Mouse (Mus musculus) MEL (cell line): Measurements from ENCODE around the gene Limk2. TPM values are rescaled to one million over a fixed set of nuclear protein-coding genes. Genes with fewer than 3 reads are reported as not detected.

Experiments
- DNase-seq: peaks from one replicate; pipeline ENCODE4 v3.0.0; 2011; ENCODE audit warnings: low read depth, low spot score
- H3K27ac ChIP-seq: 2 replicates; pipeline ENCODE4 v1.5.1; 2012; ENCODE audit warnings: low read depth, mild to moderate bottlenecking, control low read depth, low read length, moderate library complexity; ENCODE audit not compliant: control insufficient read depth
- H3K27me3 ChIP-seq, 2 experiments: fragments of 150-350 bp in 1 of 2; sonication (generic) in 1 of 2; 2 replicates each; pipeline ENCODE4 v1.6.1; 2012; ENCODE audit warnings: low read length in 2 of 2, mild to moderate bottlenecking in 2 of 2, improper control_type of control experiment in 1 of 2, moderate library complexity in 1 of 2; ENCODE audit not compliant: insufficient read depth in 2 of 2, control insufficient read depth in 1 of 2
- H3K36me3 ChIP-seq, 2 experiments: 2 replicates each; pipeline ENCODE4 v1.6.1; 2012 to 2014; ENCODE audit warnings: low read length in 2 of 2, improper control_type of control experiment in 1 of 2, inconsistent platforms in 1 of 2, mild to moderate bottlenecking in 1 of 2; ENCODE audit not compliant: insufficient read depth in 2 of 2, control insufficient read depth in 1 of 2
- H3K4me1 ChIP-seq, 2 experiments: fragments of 150-350 bp in 1 of 2; sonication (generic) in 1 of 2; 2 replicates each; pipeline ENCODE4 v1.6.1; 2012; ENCODE audit warnings: low read length in 2 of 2, improper control_type of control experiment in 1 of 2, mild to moderate bottlenecking in 1 of 2; ENCODE audit not compliant: insufficient read depth in 2 of 2, control insufficient read depth in 1 of 2
- H3K4me3 ChIP-seq, 2 experiments: fragments of 150-350 bp in 1 of 2; sonication (generic) in 1 of 2; 2 replicates each; pipeline ENCODE4 v1.5.1; 2012; ENCODE audit warnings: low read depth in 2 of 2, low read length in 2 of 2, mild to moderate bottlenecking in 2 of 2, moderate library complexity in 2 of 2, control low read depth in 1 of 2, improper control_type of control experiment in 1 of 2; ENCODE audit not compliant: control insufficient read depth in 1 of 2, insufficient read depth in 1 of 2
- H3K79me2 ChIP-seq: 2 replicates; pipeline ENCODE4 v1.6.1; 2012; ENCODE audit warnings: mild to moderate bottlenecking, low read length, moderate library complexity; ENCODE audit not compliant: control insufficient read depth, poor library complexity, insufficient read depth
- H3K9ac ChIP-seq: 2 replicates; pipeline ENCODE4 v1.6.1; 2012; ENCODE audit warnings: low read depth, mild to moderate bottlenecking, control low read depth, low read length, moderate library complexity; ENCODE audit not compliant: control insufficient read depth, poor library complexity, severe bottlenecking
- H3K9me3 ChIP-seq: fragments of 150-350 bp; sonication (generic); replicated peaks from 2 replicates; pipeline ENCODE4 v1.6.1; 2012; ENCODE audit warnings: mild to moderate bottlenecking, low read length, improper control_type of control experiment, moderate library complexity; ENCODE audit not compliant: insufficient read depth
- CHD1 ChIP-seq: IDR thresholded peaks from 2 replicates; pipeline ENCODE4 v1.6.1; 2012; ENCODE audit warnings: low read depth, mild to moderate bottlenecking, inconsistent platforms, low read length, improper control_type of control experiment
- CHD2 ChIP-seq: IDR thresholded peaks from 2 replicates; pipeline ENCODE4 v1.6.1; 2011; ENCODE audit warnings: low read length, improper control_type of control experiment
- CTCF ChIP-seq, 3 experiments: IDR thresholded peaks in 2 of 3; conservative IDR thresholded peaks in 1 of 3; 2 replicates each; pipeline ENCODE4 v1.5.1; 2011 to 2012; ENCODE audit warnings: low read length in 3 of 3, low read depth in 2 of 3, mild to moderate bottlenecking in 2 of 3, improper control_type of control experiment in 1 of 3, inconsistent platforms in 1 of 3, mixed read lengths in 1 of 3, moderate library complexity in 1 of 3; ENCODE audit not compliant: control insufficient read depth in 1 of 3, insufficient read depth in 1 of 3, poor library complexity in 1 of 3, severe bottlenecking in 1 of 3
- GABPA ChIP-seq: IDR thresholded peaks from 2 replicates; pipeline ENCODE4 v1.6.1; 2012; ENCODE audit warnings: low read depth, mild to moderate bottlenecking, inconsistent platforms, low read length, improper control_type of control experiment, moderate library complexity
- GATA1 ChIP-seq: IDR thresholded peaks from 2 replicates; pipeline ENCODE4 v1.6.1; 2011; ENCODE audit warnings: low read depth, low read length, improper control_type of control experiment
- HCFC1 ChIP-seq: IDR thresholded peaks from 2 replicates; pipeline ENCODE4 v1.6.1; 2012; ENCODE audit warnings: low read depth, mild to moderate bottlenecking, inconsistent platforms, low read length, improper control_type of control experiment, moderate library complexity
- JUND ChIP-seq: IDR thresholded peaks from 2 replicates; pipeline ENCODE4 v1.6.1; 2011; ENCODE audit warnings: low read depth, mild to moderate bottlenecking, improper control_type of control experiment, low read length
- KAT2A ChIP-seq: conservative IDR thresholded peaks from 2 replicates; pipeline ENCODE4 v1.6.1; 2012; ENCODE audit warnings: low read depth, low read length, improper control_type of control experiment, inconsistent platforms
- MAX ChIP-seq: IDR thresholded peaks from 2 replicates; pipeline ENCODE4 v1.6.1; 2011; ENCODE audit warnings: low read length, improper control_type of control experiment
- MAZ ChIP-seq: IDR thresholded peaks from 2 replicates; pipeline ENCODE4 v1.6.1; 2012; ENCODE audit warnings: low read depth, mild to moderate bottlenecking, inconsistent platforms, low read length, improper control_type of control experiment
- MEF2A ChIP-seq: IDR thresholded peaks from 2 replicates; pipeline ENCODE4 v1.6.1; 2014; ENCODE audit warnings: low read depth, mild to moderate bottlenecking, inconsistent platforms, low read length, improper control_type of control experiment; ENCODE audit not compliant: poor library complexity, insufficient replicate concordance, severe bottlenecking; ENCODE audit errors: extremely low read depth
- MXI1 ChIP-seq: IDR thresholded peaks from 2 replicates; pipeline ENCODE4 v1.6.1; 2011; ENCODE audit warnings: mild to moderate bottlenecking, low read depth, low read length, improper control_type of control experiment
- MYB ChIP-seq: IDR thresholded peaks from 2 replicates; pipeline ENCODE4 v1.6.1; 2011; ENCODE audit warnings: mild to moderate bottlenecking, low read depth, low read length, improper control_type of control experiment
- MYC ChIP-seq: IDR thresholded peaks from 2 replicates; pipeline ENCODE4 v1.6.1; 2011; ENCODE audit warnings: low read depth, mild to moderate bottlenecking, low read length, improper control_type of control experiment, moderate library complexity
- NELFE ChIP-seq: IDR thresholded peaks from 2 replicates; pipeline ENCODE4 v1.6.1; 2011; ENCODE audit warnings: low read depth, low read length, improper control_type of control experiment
- NRF1 ChIP-seq: IDR thresholded peaks from 2 replicates; pipeline ENCODE4 v1.6.1; 2014; ENCODE audit warnings: low read depth, mild to moderate bottlenecking, inconsistent platforms, low read length, improper control_type of control experiment, moderate library complexity; ENCODE audit not compliant: poor library complexity, insufficient read depth, severe bottlenecking
- POLR2A ChIP-seq, 2 experiments: IDR thresholded peaks; 2 replicates each; pipeline ENCODE4 v1.6.1; 2011 to 2012; ENCODE audit warnings: low read length in 2 of 2, mild to moderate bottlenecking in 2 of 2, control low read depth in 1 of 2, improper control_type of control experiment in 1 of 2, low read depth in 1 of 2, moderate library complexity in 1 of 2; ENCODE audit not compliant: control insufficient read depth in 1 of 2, insufficient read depth in 1 of 2, poor library complexity in 1 of 2
- POLR2AphosphoS2 ChIP-seq: IDR thresholded peaks from 2 replicates; pipeline ENCODE4 v1.6.1; 2011; ENCODE audit warnings: low read length, improper control_type of control experiment
- POLR2AphosphoS5 ChIP-seq: IDR thresholded peaks from 2 replicates; pipeline ENCODE4 v1.6.1; 2012; ENCODE audit warnings: low read depth, borderline replicate concordance, mild to moderate bottlenecking, inconsistent platforms, low read length, moderate library complexity, mixed read lengths
- RCOR1 ChIP-seq: IDR thresholded peaks from 2 replicates; pipeline ENCODE4 v1.6.1; 2012; ENCODE audit warnings: low read depth, mild to moderate bottlenecking, inconsistent platforms, low read length, improper control_type of control experiment
- SIN3A ChIP-seq: IDR thresholded peaks from 2 replicates; pipeline ENCODE4 v1.6.1; 2012; ENCODE audit warnings: low read length, improper control_type of control experiment, inconsistent platforms
- SMC3 ChIP-seq: IDR thresholded peaks from 2 replicates; pipeline ENCODE4 v1.6.1; 2011; ENCODE audit warnings: low read depth, low read length, improper control_type of control experiment
- TAL1 ChIP-seq: IDR thresholded peaks from 2 replicates; pipeline ENCODE4 v1.6.1; 2012; ENCODE audit warnings: mild to moderate bottlenecking, inconsistent platforms, low read length, moderate library complexity, mixed read lengths
- TBP ChIP-seq: IDR thresholded peaks from 2 replicates; pipeline ENCODE4 v1.8.0; 2011; ENCODE audit warnings: low read depth, low read length, improper control_type of control experiment
- TCF12 ChIP-seq: IDR thresholded peaks from 2 replicates; pipeline ENCODE4 v1.6.1; 2014; ENCODE audit warnings: low read depth, mild to moderate bottlenecking, inconsistent platforms, low read length, improper control_type of control experiment, moderate library complexity
- UBTF ChIP-seq: IDR thresholded peaks from 2 replicates; pipeline ENCODE4 v1.6.1; 2012; ENCODE audit warnings: low read depth, mild to moderate bottlenecking, inconsistent platforms, low read length, improper control_type of control experiment, moderate library complexity, borderline replicate concordance; ENCODE audit not compliant: insufficient read depth
- USF1 ChIP-seq: IDR thresholded peaks from 2 replicates; pipeline ENCODE4 v1.6.1; 2014; ENCODE audit warnings: low read depth, mild to moderate bottlenecking, inconsistent platforms, low read length, improper control_type of control experiment, moderate library complexity
- USF2 ChIP-seq, 2 experiments: IDR thresholded peaks; 2 replicates each; pipeline ENCODE4 v1.6.1; 2011 to 2012; ENCODE audit warnings: improper control_type of control experiment in 2 of 2, low read length in 2 of 2, borderline replicate concordance in 1 of 2, inconsistent platforms in 1 of 2, low read depth in 1 of 2, mild to moderate bottlenecking in 1 of 2; ENCODE audit not compliant: insufficient read depth in 1 of 2
- ZMIZ1 ChIP-seq: IDR thresholded peaks from 2 replicates; pipeline ENCODE4 v1.6.1; 2012; ENCODE audit warnings: low read depth, mild to moderate bottlenecking, inconsistent platforms, low read length, improper control_type of control experiment, moderate library complexity
- polyA plus RNA-seq, 2 experiments: library from polyadenylated mRNA; stranded (reverse) in 1 of 2; unstranded in 1 of 2; fragments of >175 nt in 1 of 2; fragments of >200 nt in 1 of 2; gene quantifications; 2 replicates each; pipeline versions ENCODE4 v1.2.1 to v1.2.4; 2012; ENCODE audit warnings: low replicate concordance in 2 of 2, low read depth in 1 of 2; ENCODE audit not compliant: insufficient read length in 2 of 2, insufficient read depth in 1 of 2, missing spikeins in 1 of 2
- total RNA-seq: library from RNA; depleted of rRNA; stranded (reverse); fragments of 300-350 nt; gene quantifications from 2 replicates; pipeline ENCODE4 v1.2.3, GENCODE M21; 2012

Gene Limk2
- total and polyA plus RNA-seq, 3 experiments: 19.6 to 29.1 TPM; not detected in 1

DNA sequence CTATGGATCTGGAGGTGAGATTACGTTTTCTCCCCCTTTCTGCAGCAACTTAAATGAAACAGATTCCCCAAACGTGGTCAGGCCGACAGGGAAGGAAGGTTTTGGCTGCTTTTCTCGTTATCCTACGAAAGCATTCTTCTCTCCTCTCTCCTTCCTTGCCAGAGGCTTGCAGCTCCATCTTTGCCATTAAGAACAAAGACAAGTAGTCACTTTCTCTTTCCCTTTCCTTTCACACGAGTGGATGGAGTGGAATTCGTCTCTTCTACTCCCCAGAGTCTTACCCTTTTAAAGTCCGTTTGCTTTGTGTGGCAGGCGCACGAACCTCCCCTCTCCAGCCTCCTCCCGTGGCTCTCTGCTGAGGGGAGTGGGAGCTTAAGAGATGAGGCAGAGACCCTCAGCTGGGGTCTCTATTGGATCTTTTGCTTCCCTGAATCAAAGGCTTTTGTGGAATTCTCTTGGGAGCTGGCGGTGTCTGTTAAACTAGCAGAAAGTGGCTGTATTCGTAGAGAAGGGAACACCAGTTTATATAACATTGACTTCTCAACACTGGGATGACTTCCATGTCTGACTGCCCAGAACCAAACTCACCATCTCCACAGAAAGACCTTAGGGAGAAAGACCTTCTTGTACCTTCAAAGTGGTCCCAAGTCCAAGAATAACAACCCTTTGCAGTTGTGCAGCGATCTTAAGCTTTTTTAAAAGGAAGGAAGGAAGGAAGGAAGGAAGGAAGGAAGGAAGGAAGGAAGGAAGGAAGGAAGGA, 77.8 kb downstream of the Limk2 start:
- Histone ChIP-seq H3K4me3 (peak overlapping the region; percentile 61 to 67), H3K9me3 (no peaks in the 10 kb centered on the region), H3K36me3 (peaks cover 0 to 6% of the 10 kb centered on the region in 2 experiments; a peak in 2 of 4 replicates), H3K27ac (peak overlapping the region; percentile 14), H3K9ac (peak overlapping the region; percentile 65), H3K79me2 (no peaks in the 10 kb centered on the region), H3K4me1 (peaks cover 8 to 14% of the 10 kb centered on the region in 2 experiments; a peak in 3 of 4 replicates), H3K27me3 (no peaks in the 10 kb centered on the region)
- DNase-seq: peak; percentile 59
- TF ChIP-seq ZMIZ1: no peak
- TF ChIP-seq GABPA: no peak
- no peak for TF ChIP-seq TBP
- TF ChIP-seq KAT2A: no peak
- TF ChIP-seq MAZ: no peak
- TF ChIP-seq MXI1: no peak
- no peak for TF ChIP-seq RCOR1
- TF ChIP-seq CTCF (IDR thresholded peaks at IDR 0.05 in 2 of 3, conservative IDR thresholded peaks at IDR 0.05 in 1 of 3; ENCODE audit: control insufficient read depth in 1 of 3, insufficient read depth in 1 of 3, low read depth in 2 of 3, low read length in 3 of 3, poor library complexity in 1 of 3, severe bottlenecking in 1 of 3): no peak
- no peak for TF ChIP-seq POLR2AphosphoS5
- no peak for TF ChIP-seq MYC
- no peak for TF ChIP-seq USF2 (IDR thresholded peaks at IDR 0.05; ENCODE audit: borderline replicate concordance in 1 of 2, insufficient read depth in 1 of 2, low read depth in 1 of 2, low read length in 2 of 2)
- no peak for TF ChIP-seq TCF12

DNA sequence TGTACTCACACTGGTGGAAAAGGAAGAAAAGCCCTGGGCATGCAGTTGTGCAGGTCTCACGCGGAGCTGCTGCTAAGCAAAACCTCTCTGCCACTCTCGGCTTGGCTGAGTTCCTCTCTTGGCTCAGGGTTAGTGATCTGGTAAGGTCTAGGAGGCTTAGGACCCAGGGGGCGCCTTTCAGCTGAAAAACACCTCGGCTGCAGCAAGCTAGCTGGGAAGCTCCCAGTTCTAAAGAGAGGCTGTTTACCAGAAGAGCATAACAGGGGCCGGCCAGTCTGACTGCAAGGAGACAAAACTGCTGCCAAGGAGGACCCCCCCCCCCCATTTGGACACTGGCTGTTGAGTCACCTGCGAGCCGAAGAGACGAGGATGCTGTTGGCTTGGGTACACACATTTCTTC, 78.4 kb downstream of the Limk2 start:
- Histone ChIP-seq H3K27ac (peak overlapping the region; percentile 46), H3K4me3 (peak overlapping the region; percentile 61 to 67)
- TF ChIP-seq UBTF (0 out of 2 replicates have a peak, but pooled peaks have one; percentile 57), POLR2A (IDR thresholded peaks at IDR 0.05; ENCODE audit: control insufficient read depth in 1 of 2, insufficient read depth in 1 of 2, low read depth in 1 of 2, low read length in 2 of 2, poor library complexity in 1 of 2) (peak in 1 of 2 experiments; percentile 31; a peak in 1 of 4 replicates), JUND (no peak), SIN3A (peak; percentile 94), MEF2A (0 out of 2 replicates have a peak, but pooled peaks have one; percentile 11), MAZ (peak; percentile 62), GABPA (no peak), GATA1 (no peak), SMC3 (peak; percentile 57), HCFC1 (peak; percentile 49), TAL1 (no peak), CHD2 (no peak), CHD1 (no peak), MYC (0 out of 2 replicates have a peak, but pooled peaks have one; percentile 50), MAX (0 out of 2 replicates have a peak, but pooled peaks have one; percentile 52), RCOR1 (peak; percentile 55; the same call in 1 of the 2 replicates), ZMIZ1 (peak; percentile 42; the same call in 1 of the 2 replicates), NELFE (no peak; the same call in 1 of the 2 replicates), USF1 (peak; percentile 36), POLR2AphosphoS2 (no peak; the same call in 1 of the 2 replicates), MYB (no peak), MXI1 (peak; percentile 84), NRF1 (0 out of 2 replicates have a peak, but pooled peaks have one; percentile 11)

More for the DNA sequence above, 78.4 kb downstream of the Limk2 start:
- H3K9ac ChIP-seq: peak overlapping the region; percentile 65
- peaks cover 8 to 14% of the 10 kb centered on the region in 2 experiments; a peak in 3 of 4 replicates for H3K4me1 ChIP-seq
- H3K9me3 ChIP-seq: no peaks in the 10 kb centered on the region
- H3K36me3 ChIP-seq: peaks cover 0 to 6% of the 10 kb centered on the region in 2 experiments; a peak in 2 of 4 replicates
- DNase-seq: peak; percentile 95
- no peaks in the 10 kb centered on the region for H3K27me3 ChIP-seq
- H3K79me2 ChIP-seq: no peaks in the 10 kb centered on the region
